16 mouse cellular contexts compared by ENCODE assay signal in the genomic region with DNA sequence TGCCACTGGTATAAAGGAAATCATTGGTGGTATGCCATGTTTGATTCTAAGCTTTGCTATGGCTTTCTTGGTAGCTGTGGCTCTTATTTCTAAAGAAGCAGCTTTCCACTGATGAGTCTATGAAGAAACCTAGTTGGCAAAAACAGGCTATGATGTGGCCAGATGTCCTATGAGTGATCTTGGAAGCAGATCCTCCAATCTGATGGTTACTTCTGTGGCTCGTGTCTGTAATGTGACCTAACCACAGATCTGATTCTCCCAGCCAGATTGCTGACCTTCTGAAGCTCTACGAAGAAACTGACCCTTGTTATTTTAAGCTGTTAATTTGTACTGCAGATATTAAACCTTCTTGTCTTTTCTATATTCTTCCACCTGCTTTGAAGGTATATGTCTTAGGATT.
"Had no signal": no experiment of that assay in that cellular context is flagged by ENCODE, and none has a peak within 500 bp of the region (broad histone marks: within the 10 kb centered on the region; RNA-seq: fewer than 3 reads in every experiment).

No protein-coding gene starts in this region.

- H3K27me3 ChIP-seq: neural tube, embryonic 12.5 days; neural tube, embryonic 13.5 days; stomach, embryonic 15.5 days had no signal

- H3K9me3 ChIP-seq: neural tube, embryonic 12.5 days; neural tube, embryonic 13.5 days; stomach, embryonic 15.5 days had no signal

- H3K27ac ChIP-seq: neural tube, embryonic 12.5 days; neural tube, embryonic 13.5 days; stomach, embryonic 15.5 days; stomach, postnatal 0 days had no signal

- DNase-seq: retina, postnatal 1 day; right cerebral cortex, adult 18-20 months; right cerebral cortex, postnatal 14 days; right cerebral cortex, postnatal 25 days; right cerebral cortex, postnatal 4 days; spleen, adult 18-20 months; thymus, adult 18-20 months; thymus, adult 2 months; thymus, postnatal 14 days; thymus, postnatal 25 days; thymus, postnatal 36 days; thymus, postnatal 4 days had no signal

- H3K9ac ChIP-seq: neural tube, embryonic 12.5 days; neural tube, embryonic 13.5 days; stomach, embryonic 15.5 days had no signal

- H3K36me3 ChIP-seq: neural tube, embryonic 12.5 days; neural tube, embryonic 13.5 days; stomach, embryonic 15.5 days had no signal

- H3K4me3 ChIP-seq: neural tube, embryonic 12.5 days; neural tube, embryonic 13.5 days; stomach, embryonic 15.5 days had no signal

- H3K4me1 ChIP-seq: neural tube, embryonic 12.5 days; neural tube, embryonic 13.5 days; stomach, embryonic 15.5 days had no signal

- H3K4me2 ChIP-seq: neural tube, embryonic 12.5 days; neural tube, embryonic 13.5 days; stomach, embryonic 15.5 days had no signal
